9 mouse cellular contexts compared by ENCODE assay signal in the genomic region with DNA sequence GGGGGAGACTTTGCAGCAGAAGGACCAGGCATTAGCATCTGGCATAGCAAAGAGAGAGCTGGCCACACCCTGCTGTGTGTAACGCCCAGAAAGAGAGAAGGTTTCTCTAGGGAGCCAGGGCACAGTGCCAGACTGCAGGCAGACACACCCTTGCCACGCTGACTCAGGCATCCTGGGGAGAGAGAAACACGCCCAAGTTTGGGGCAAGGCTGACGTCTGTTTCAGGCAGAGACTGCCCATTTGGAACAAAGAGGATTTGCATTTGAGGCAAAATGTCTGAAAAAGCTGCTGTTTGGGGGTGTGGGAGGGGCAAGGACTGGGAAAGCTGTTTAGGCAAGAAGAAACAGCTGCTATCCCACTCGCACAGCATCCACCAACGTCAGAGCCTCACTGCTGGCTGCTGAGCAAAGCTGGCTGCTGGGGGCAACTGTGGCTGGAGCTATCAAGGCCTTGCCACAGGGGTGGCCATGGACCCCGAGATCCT.
DNase-seq lines count a peak whose midpoint lies in the region; ATAC-seq and TF ChIP-seq lines count a peak whose summit lies in the region.
"Had no signal": no experiment of that assay in that cellular context is flagged by ENCODE, and none has a peak within 500 bp of the region (broad histone marks: within the 10 kb centered on the region; RNA-seq: fewer than 3 reads in every experiment).

No protein-coding gene starts in this region.

- no peak overlapping the region for H3K9ac ChIP-seq in hindbrain, embryonic 12.5 days
- H3K9ac ChIP-seq: hindbrain, embryonic 15.5 days had no signal

- no peak overlapping the region for H3K4me2 ChIP-seq in hindbrain, embryonic 12.5 days (replicated peaks)
- H3K4me2 ChIP-seq: hindbrain, embryonic 15.5 days had no signal

- intact Hi-C loops in left cerebral cortex, adult 2 months (cut with DNase I), result loop anchor here (1.0 to 10.0 kb wide), 7 partner anchors 48 to 809 kb away; partner anchors contain the start of genes Hspa2, Mthfd1, Sptb and Zbtb25

- DNase-seq in G1E (ENCODE audit: low spot score), result peak; percentile 68
- peak; percentile 88 for DNase-seq in adrenal gland, postnatal 25 days
- peak; percentile 51 to 66 for DNase-seq in frontal cortex, postnatal 14 days (ENCODE audit: low spot score in 2 of 2)
- DNase-seq in left cerebral cortex, adult 2 months (ENCODE audit: extremely low spot score in 1 of 2, low spot score in 2 of 2), result peak; percentile 66 to 74
- DNase-seq in spleen, adult 12 weeks (ENCODE audit: low spot score), result peak; percentile 82
- no peak for DNase-seq in embryo, embryonic 9.5 days (ENCODE audit: extremely low spot score)

- H3K27me3 ChIP-seq in G1E (ENCODE audit: insufficient read depth, low read length), result peaks cover 31% of the 10 kb centered on the region
- H3K27me3 ChIP-seq in hindbrain, embryonic 12.5 days, result peaks cover 9% of the 10 kb centered on the region; the same call in 1 of the 2 replicates

- WGBS in hindbrain, embryonic 12.5 days, result 14% methylated on average over 7 of the region's 7 CpGs

- peak; percentile 62 for ATAC-seq in G1E (ENCODE audit: extremely low read depth, insufficient number of reproducible peaks, low FRiP score, poor library complexity, severe bottlenecking)
- ATAC-seq in hindbrain, embryonic 12.5 days (ENCODE audit: low FRiP score), result peak; percentile 62
- ATAC-seq in megakaryocyte, adult 5-6 weeks (ENCODE audit: poor library complexity, severe bottlenecking), result peak; percentile 81

- H3K36me3 ChIP-seq in G1E (replicated peaks), result peaks cover 49% of the 10 kb centered on the region
- H3K36me3 ChIP-seq in hindbrain, embryonic 12.5 days, result no peaks in the 10 kb centered on the region
- H3K36me3 ChIP-seq: hindbrain, embryonic 15.5 days had no signal

- peak overlapping the region; percentile 50; the same call in 1 of the 2 replicates for H3K4me3 ChIP-seq in G1E (ENCODE audit: low read depth, low read length)
- H3K4me3 ChIP-seq in hindbrain, embryonic 12.5 days, result no peak overlapping the region
- H3K4me3 ChIP-seq in left cerebral cortex, adult 2 months, result no peak overlapping the region
- H3K4me3 ChIP-seq: hindbrain, embryonic 15.5 days had no signal

- H3K27ac ChIP-seq in hindbrain, embryonic 12.5 days, result no peak overlapping the region
- peak overlapping the region; percentile 83 for H3K27ac ChIP-seq in left cerebral cortex, adult 2 months
- H3K27ac ChIP-seq: hindbrain, embryonic 15.5 days had no signal

- H3K9me3 ChIP-seq in G1E (replicated peaks), result no peaks in the 10 kb centered on the region
- no peaks in the 10 kb centered on the region for H3K9me3 ChIP-seq in hindbrain, embryonic 12.5 days (replicated peaks)
- H3K9me3 ChIP-seq: hindbrain, embryonic 15.5 days had no signal

- H3K4me1 ChIP-seq in G1E (ENCODE audit: insufficient read depth, low read depth, low read length), result peaks cover 58% of the 10 kb centered on the region
- peaks cover 10% of the 10 kb centered on the region for H3K4me1 ChIP-seq in hindbrain, embryonic 12.5 days

- TF ChIP-seq CTCF in G1E (IDR thresholded peaks at IDR 0.05; ENCODE audit: low read depth, low read length), result no peak
- TF ChIP-seq CTCF in left cerebral cortex, adult 2 months (IDR thresholded peaks at IDR 0.05), result no peak
